Mouse (Mus musculus): ENCODE data around the gene Arpc1a. TPM values are rescaled to one million over a fixed set of nuclear protein-coding genes. Genes with fewer than 3 reads are reported as not detected.
A peak's percentile ranks its signal among the peaks of the same experiment; 100 is the strongest.
"Not testable (repeated sequence)": the region's sequence is repeated elsewhere in the genome, so short reads cannot be mapped to it uniquely, and the experiment has no call there.

Gene Arpc1a
- total RNA-seq (2021): 110 and 126 TPM in 2 replicates
- long read RNA-seq, transcript Arpc1a-201 (10 exons, 1,632 nt): major isoform, 149 of 180 reads
- long read RNA-seq, partial matches to known transcripts: 23 of 180 reads
- long read RNA-seq, other reads (novel, unspliced or antisense): 8 of 180 reads

GRCm38 (mm10) chr5:145083632-145084451 is at the start of gene Arpc1a, which contains the start of gene Kpna7:
Gene Arpc1a (plus strand): TSS chr5:145083830.
Gene Kpna7 (minus strand): TSS chr5:145084030.
- DNase-seq: peak; percentile 98

- DNase-seq: peak; percentile 5
Observed at GRCm38 (mm10) chr5:145041628-145042027, 42.0 kb upstream of the Arpc1a start.

- not testable (repeated sequence) for DNase-seq
Observed at GRCm38 (mm10) chr5:145042690-145043089, 40.9 kb upstream of the Arpc1a start, which contains the start of gene 1700018F24Rik. Gene 1700018F24Rik (plus strand): TSS chr5:145042990.

- not testable (repeated sequence) for DNase-seq
Observed at GRCm38 (mm10) chr5:145054187-145054586, 29.4 kb upstream of the Arpc1a start.

GRCm38 (mm10) chr5:145057907-145058306 is 25.7 kb upstream of the Arpc1a start:
- DNase-seq: no peak

- DNase-seq: peak; percentile 16
Observed at GRCm38 (mm10) chr5:145058722-145059121, 24.9 kb upstream of the Arpc1a start.

- DNase-seq: no peak
Observed at GRCm38 (mm10) chr5:145059524-145059923, 24.1 kb upstream of the Arpc1a start.

GRCm38 (mm10) chr5:145064765-145065340 is 18.8 kb upstream of the Arpc1a start:
- no peak for DNase-seq

- DNase-seq: no peak
Observed at GRCm38 (mm10) chr5:145068863-145069262, 14.8 kb upstream of the Arpc1a start.

- peak; percentile 75 for DNase-seq
Observed at GRCm38 (mm10) chr5:145069707-145070106, 13.9 kb upstream of the Arpc1a start.

GRCm38 (mm10) chr5:145071342-145071741 is 12.3 kb upstream of the Arpc1a start:
- no peak for DNase-seq

- DNase-seq: no peak
Observed at GRCm38 (mm10) chr5:145075081-145075480, 8.5 kb upstream of the Arpc1a start.

GRCm38 (mm10) chr5:145081866-145082613 is 1.6 kb upstream of the Arpc1a start:
- DNase-seq: no peak

- DNase-seq: not testable (repeated sequence)
Observed at GRCm38 (mm10) chr5:145083201-145083600, 429 bp upstream of the Arpc1a start.

GRCm38 (mm10) chr5:145084822-145085221 is 1.2 kb downstream of the Arpc1a start:
- DNase-seq: no peak

GRCm38 (mm10) chr5:145088186-145088585 is 4.6 kb downstream of the Arpc1a start:
- DNase-seq: no peak

GRCm38 (mm10) chr5:145089878-145090277 is 6.2 kb downstream of the Arpc1a start:
- no peak for DNase-seq

- no peak for DNase-seq
Observed at GRCm38 (mm10) chr5:145096195-145096594, 12.6 kb downstream of the Arpc1a start.

- no peak for DNase-seq
Observed at GRCm38 (mm10) chr5:145098340-145098821, 14.8 kb downstream of the Arpc1a start.

GRCm38 (mm10) chr5:145100960-145101359 is 17.3 kb downstream of the Arpc1a start:
- DNase-seq: no peak

GRCm38 (mm10) chr5:145101451-145101850 is 17.8 kb downstream of the Arpc1a start:
- not testable (repeated sequence) for DNase-seq

- DNase-seq: no peak
Observed at GRCm38 (mm10) chr5:145102706-145103105, 19.1 kb downstream of the Arpc1a start.

Data from adrenal gland, postnatal 25 days (tissue).